Mouse (Mus musculus) B cell, adult 67 days (primary cell): ENCODE data around the gene Smtn. TPM values are rescaled to one million over a fixed set of nuclear protein-coding genes. Genes with fewer than 3 reads are reported as not detected.

Source experiments
- total RNA-seq, 2 experiments: library from RNA; stranded (reverse); gene quantifications; 4 replicates each; pipeline ENCODE4 v1.2.4; 2023

Smtn gene
- total RNA-seq = 1 to 10 TPM; 3.0 to 4.7 TPM

GRCm38 (mm10) chr11:3540451-3541085 lies at the start of gene Smtn:
TSS of gene Smtn (minus strand) at chr11:3540612.

GRCm38 (mm10) chr11:3514529-3515054 lies 25.8 kb downstream of the Smtn start, which contains the start of gene Selenom:
TSS of gene Selenom (plus strand) at chr11:3514684.

GRCm38 (mm10) chr11:3487952-3488570 lies 52.4 kb downstream of the Smtn start, which contains the start of gene Pla2g3:
TSS of gene Pla2g3 (plus strand) at chr11:3488284.

Other genes with a start within 250 kb of the Smtn start
- 100 to 1,000 TPM; 130 to 202 TPM for gene Pik3ip1, start 210.2 kb downstream of the Smtn start, total RNA-seq
- 10 to 100 TPM; 91.0 to 96.6 TPM for gene Limk2, start 131.4 kb downstream of the Smtn start, total RNA-seq
- 10 to 100 TPM; 17.1 to 17.6 TPM for gene Rnf185, start 88.2 kb downstream of the Smtn start, total RNA-seq
- gene Pla2g3, start 52.3 kb downstream of the Smtn start, total RNA-seq = under 1 TPM in 1 of 2 experiments, not detected in 1; 0.21 TPM
- not detected for gene Inpp5j, start 35.8 kb downstream of the Smtn start, total RNA-seq
- gene Selenom, start 25.9 kb downstream of the Smtn start, total RNA-seq = 1 to 10 TPM in 1 of 2 experiments, not detected in 1; 1.2 TPM
- gene Morc2a, start 108.6 kb upstream of the Smtn start, total RNA-seq = 10 to 100 TPM; 67.6 to 68.5 TPM